8 mouse cellular contexts compared by ENCODE assay signal in the genomic region with DNA sequence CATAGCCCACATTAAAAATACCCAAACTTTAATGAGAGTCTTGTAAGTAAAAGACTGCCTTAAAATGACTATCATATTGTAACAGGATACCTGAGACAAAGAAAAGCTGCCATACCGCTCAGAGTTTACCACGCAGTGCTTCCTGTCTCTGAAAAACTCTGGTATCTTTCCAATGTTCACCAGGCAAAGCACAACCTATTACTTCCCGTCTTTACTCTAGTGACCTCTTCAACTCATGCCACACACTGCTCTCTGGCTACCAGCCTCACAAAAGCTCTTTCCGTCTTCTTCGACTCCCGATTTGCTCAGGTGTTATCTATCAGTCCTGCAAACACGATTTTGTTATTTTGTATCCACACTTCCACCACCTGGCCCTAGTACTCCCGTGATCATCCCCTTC. TPM values are rescaled to one million over a fixed set of nuclear protein-coding genes. Genes with fewer than 3 reads are reported as not detected.
A peak's percentile ranks its signal among the peaks of the same experiment; 100 is the strongest.
DNase-seq lines count a peak whose midpoint lies in the region; ATAC-seq and TF ChIP-seq lines count a peak whose summit lies in the region.
"Had no signal": no experiment of that assay in that cellular context is flagged by ENCODE, and none has a peak within 500 bp of the region (broad histone marks: within the 10 kb centered on the region; RNA-seq: fewer than 3 reads in every experiment).

No protein-coding gene starts in this region.

- peaks cover 19% of the 10 kb centered on the region for H3K79me2 ChIP-seq in liver, adult 2 months (ENCODE audit: control insufficient read depth, insufficient read depth, low read length)
- peaks cover 61% of the 10 kb centered on the region for H3K79me2 ChIP-seq in CH12.LX (replicated peaks; ENCODE audit: control insufficient read depth, extremely low read depth, insufficient read depth, poor library complexity, severe bottlenecking)

- H3K4me1 ChIP-seq in liver, adult 2 months (ENCODE audit: control insufficient read depth, insufficient read depth, low read length): peaks cover 24% of the 10 kb centered on the region
- H3K4me1 ChIP-seq in CH12.LX (ENCODE audit: control insufficient read depth in 1 of 2, insufficient read depth in 2 of 2): peaks cover 5 to 40% of the 10 kb centered on the region in 2 experiments
- H3K4me1 ChIP-seq in bone marrow, adult 2 months (ENCODE audit: control insufficient read depth, insufficient read depth, low read length): peaks cover 4% of the 10 kb centered on the region; the same call in 1 of the 2 replicates
- H3K4me1 ChIP-seq in liver, postnatal 0 days (ENCODE audit: insufficient read depth): peaks cover 34% of the 10 kb centered on the region
- H3K4me1 ChIP-seq in midbrain, embryonic 11.5 days (ENCODE audit: control insufficient read depth, insufficient read depth, low read length): peaks cover 7% of the 10 kb centered on the region; the same call in 1 of the 2 replicates
- H3K4me1 ChIP-seq in limb, embryonic 10.5 days: peaks cover 20% of the 10 kb centered on the region

- peak overlapping the region; percentile 71; the same call in 1 of the 2 replicates for H3K4me2 ChIP-seq in CH12.LX (ENCODE audit: insufficient read depth, low read depth, poor library complexity, severe bottlenecking)
- H3K4me2 ChIP-seq in liver, postnatal 0 days (ENCODE audit: low read depth, low read length): peak overlapping the region; percentile 47
- H3K4me2 ChIP-seq in midbrain, embryonic 11.5 days: no peak overlapping the region
- H3K4me2 ChIP-seq: intestine, embryonic 15.5 days had no signal

- 4% methylated on average over 8 of the region's 8 CpGs for WGBS in liver, adult 2 months
- WGBS in bone marrow, adult 2 months: 4% methylated on average over 8 of the region's 8 CpGs
- WGBS in liver, postnatal 0 days (ENCODE audit: insufficient replicate concordance): 7% methylated on average over 8 of the region's 8 CpGs
- 79% methylated on average over 8 of the region's 8 CpGs for WGBS in midbrain, embryonic 11.5 days
- 80% methylated on average over 8 of the region's 8 CpGs for WGBS in limb, embryonic 10.5 days

- TF ChIP-seq CTCF in liver, adult 2 months (IDR thresholded peaks at IDR 0.05; ENCODE audit: low read depth, low read length): no peak
- no peak for TF ChIP-seq CTCF in CH12.LX (conservative IDR thresholded peaks at IDR 0.05 in 1 of 2, IDR thresholded peaks at IDR 0.05 in 1 of 2; ENCODE audit: low read depth in 2 of 2, low read length in 2 of 2)
- no peak for TF ChIP-seq CTCF in bone marrow, adult 2 months (IDR thresholded peaks at IDR 0.05; ENCODE audit: control insufficient read depth, insufficient read depth, low read length)
- no peak for TF ChIP-seq CTCF in liver, postnatal 0 days (IDR thresholded peaks at IDR 0.05; ENCODE audit: low read depth)

- H3K27me3 ChIP-seq in liver, adult 2 months (ENCODE audit: control insufficient read depth, insufficient read depth, low read length): no peaks in the 10 kb centered on the region
- no peaks in the 10 kb centered on the region for H3K27me3 ChIP-seq in CH12.LX (replicated peaks)
- H3K27me3 ChIP-seq in liver, postnatal 0 days (ENCODE audit: insufficient read depth, low read length): no peaks in the 10 kb centered on the region
- H3K27me3 ChIP-seq in midbrain, embryonic 11.5 days (ENCODE audit: control insufficient read depth, insufficient read depth, low read length): no peaks in the 10 kb centered on the region
- no peaks in the 10 kb centered on the region for H3K27me3 ChIP-seq in limb, embryonic 10.5 days (ENCODE audit: low read depth, poor library complexity, severe bottlenecking)
- H3K27me3 ChIP-seq: intestine, embryonic 15.5 days had no signal

- dilution Hi-C loops in CH12.LX (cut with MboI; ENCODE audit: extremely low pct_ligation_motif_present, extremely low pct_unique_long_range_greater_than_20kb, low sequenced_read_pairs): no loop called here

- H3K27ac ChIP-seq in liver, adult 2 months (replicated peaks; ENCODE audit: insufficient read depth, low read depth, low read length): peak overlapping the region; percentile 34; the same call in 1 of the 2 replicates
- H3K27ac ChIP-seq in CH12.LX (ENCODE audit: insufficient read depth, low read depth): no peak overlapping the region
- no peak overlapping the region for H3K27ac ChIP-seq in bone marrow, adult 2 months (ENCODE audit: control insufficient read depth, insufficient read depth, low read depth, low read length, poor library complexity)
- H3K27ac ChIP-seq in liver, postnatal 0 days (ENCODE audit: low read depth): peak overlapping the region; percentile 2; the same call in 1 of the 2 replicates
- H3K27ac ChIP-seq in midbrain, embryonic 11.5 days (ENCODE audit: low read depth, low read length): no peak overlapping the region
- no peak overlapping the region for H3K27ac ChIP-seq in limb, embryonic 10.5 days
- H3K27ac ChIP-seq: intestine, embryonic 15.5 days had no signal

- H3K9ac ChIP-seq in liver, adult 2 months (ENCODE audit: low read depth, low read length): no peak overlapping the region
- peak overlapping the region; percentile 39 for H3K9ac ChIP-seq in CH12.LX (ENCODE audit: insufficient read depth, low read depth)
- no peak overlapping the region; the same call in 1 of the 2 replicates for H3K9ac ChIP-seq in liver, postnatal 0 days (replicated peaks)
- H3K9ac ChIP-seq in midbrain, embryonic 11.5 days (ENCODE audit: low read length): no peak overlapping the region
- H3K9ac ChIP-seq: intestine, embryonic 15.5 days had no signal

- no peaks in the 10 kb centered on the region for H3K36me3 ChIP-seq in liver, adult 2 months (ENCODE audit: control insufficient read depth, insufficient read depth, low read length)
- peaks cover 0 to 14% of the 10 kb centered on the region in 2 experiments for H3K36me3 ChIP-seq in CH12.LX (replicated peaks in 1 of 2; ENCODE audit: control insufficient read depth in 1 of 2, insufficient read depth in 1 of 2, low read length in 1 of 2)
- H3K36me3 ChIP-seq in liver, postnatal 0 days (replicated peaks; ENCODE audit: insufficient read depth, low read length): 0 out of 2 replicates have a peak, but pooled peaks cover 2% of the 10 kb centered on the region
- H3K36me3 ChIP-seq in midbrain, embryonic 11.5 days (ENCODE audit: control insufficient read depth, insufficient read depth, low read length): no peaks in the 10 kb centered on the region
- no peaks in the 10 kb centered on the region for H3K36me3 ChIP-seq in limb, embryonic 10.5 days
- H3K36me3 ChIP-seq: intestine, embryonic 15.5 days had no signal

- DNase-seq in liver, adult 2 months (ENCODE audit: extremely low read depth, low read depth, low spot score): peak; percentile 78
- DNase-seq in liver (no peak), CH12.LX (ENCODE audit: extremely low read depth) (no peak)
- DNase-seq in liver, postnatal 0 days: no peak
- DNase-seq in midbrain, embryonic 11.5 days (ENCODE audit: low spot score, missing footprints): no peak
- DNase-seq in limb, embryonic 10.5 days (ENCODE audit: low spot score): no peak

- no peak for TF ChIP-seq POLR2A in liver, adult 2 months (IDR thresholded peaks at IDR 0.05; ENCODE audit: extremely low read depth, insufficient read depth, low read length)
- no peak for TF ChIP-seq POLR2A in CH12.LX (IDR thresholded peaks at IDR 0.05; ENCODE audit: low read depth, low read length)
- TF ChIP-seq POLR2A in bone marrow, adult 2 months (IDR thresholded peaks at IDR 0.05; ENCODE audit: borderline replicate concordance, control insufficient read depth, low read depth, low read length): no peak

- no peak overlapping the region; the same call in 1 of the 2 replicates for H3K4me3 ChIP-seq in liver, adult 2 months (ENCODE audit: insufficient read depth, low read depth, low read length)
- peak overlapping the region in 2 of 3 experiments; percentile 21 to 39 for H3K4me3 ChIP-seq in CH12.LX (replicated peaks in 1 of 3; ENCODE audit: low read depth in 2 of 3, low read length in 2 of 3, poor library complexity in 1 of 3)
- H3K4me3 ChIP-seq in bone marrow, adult 2 months (replicated peaks; ENCODE audit: control insufficient read depth, low read depth, low read length): peak overlapping the region; percentile 24
- peak overlapping the region; percentile 0; the same call in 1 of the 2 replicates for H3K4me3 ChIP-seq in liver, postnatal 0 days (ENCODE audit: low read depth, low read length)
- H3K4me3 ChIP-seq in midbrain, embryonic 11.5 days (ENCODE audit: low read depth, low read length): no peak overlapping the region
- H3K4me3 ChIP-seq in limb, embryonic 10.5 days: no peak overlapping the region
- H3K4me3 ChIP-seq: intestine, embryonic 15.5 days had no signal

- TF ChIP-seq EP300 in CH12.LX (IDR thresholded peaks at IDR 0.05; ENCODE audit: low read length): no peak
- no peak for TF ChIP-seq EP300 in liver, postnatal 0 days (IDR thresholded peaks at IDR 0.05; ENCODE audit: low read depth)

- in situ Hi-C loops in CH12.LX (cut with MboI; ENCODE audit: low pct_ligation_motif_present, low pct_unique_long_range_greater_than_20kb, low sequenced_read_pairs): no loop called here

- ATAC-seq in liver, postnatal 0 days: no peak
- no peak for ATAC-seq in midbrain, embryonic 11.5 days (ENCODE audit: low FRiP score)
- ATAC-seq: intestine, embryonic 15.5 days had no signal

- TF ChIP-seq RAD21 in CH12.LX (IDR thresholded peaks at IDR 0.05; ENCODE audit: low read depth, low read length): no peak

- no peaks in the 10 kb centered on the region for H3K9me3 ChIP-seq in CH12.LX (replicated peaks; ENCODE audit: low read length)
- no peaks in the 10 kb centered on the region for H3K9me3 ChIP-seq in liver, postnatal 0 days (ENCODE audit: low read length)
- no peaks in the 10 kb centered on the region for H3K9me3 ChIP-seq in midbrain, embryonic 11.5 days (ENCODE audit: control insufficient read depth, low read length)
- no peaks in the 10 kb centered on the region for H3K9me3 ChIP-seq in limb, embryonic 10.5 days (replicated peaks)
- H3K9me3 ChIP-seq: intestine, embryonic 15.5 days had no signal

TF ChIP-seq in CH12.LX, 34 proteins besides CTCF, POLR2A, EP300 and RAD21 (continues in another document):
- TF ChIP-seq RCOR1 (conservative IDR thresholded peaks at IDR 0.05; ENCODE audit: low read depth, low read length) (no peak), MXI1 (IDR thresholded peaks at IDR 0.05; ENCODE audit: low read depth, low read length) (no peak), BHLHE40 (IDR thresholded peaks at IDR 0.05; ENCODE audit: low read depth, low read length) (no peak), HCFC1 (IDR thresholded peaks at IDR 0.05; ENCODE audit: low read depth, low read length) (no peak), GABPA (IDR thresholded peaks at IDR 0.05; ENCODE audit: insufficient replicate concordance, low read depth, low read length) (no peak)

RNA-seq across cellular contexts. Expression of a gene that starts 7.4 kb away (rescaled TPM):
- total RNA-seq in liver, adult 2 months (2014; rRNA removed): 49.3 and 61.1 TPM in 2 replicates
- polyA plus RNA-seq in liver, adult 2 months (2012; rRNA removed): 10.2 and 12.7 TPM in 2 replicates
- total RNA-seq in CH12.LX (2012; rRNA removed) (32.6 and 38.9 TPM in 2 replicates), CH12.LX (2014; rRNA removed) (72.4 and 86.0 TPM in 2 replicates)
- polyA plus RNA-seq in CH12.LX (2012; ENCODE audit: insufficient read length, low read depth): 42.3 and 55.2 TPM in 2 replicates
- polyA plus RNA-seq in bone marrow, adult 2 months (2011; ENCODE audit: insufficient read depth, insufficient read length, low replicate concordance, missing spikeins): 23.3 and 28.0 TPM in 2 replicates
- 77.0 and 77.5 TPM in 2 replicates for polyA plus RNA-seq in liver, postnatal 0 days (2015; fragmentation: Nextera tagmentation; extraction: Ambion mirVana)
- polyA plus RNA-seq in midbrain, embryonic 11.5 days (2014; fragmentation: Nextera tagmentation; extraction: Ambion mirVana): 101 and 105 TPM in 2 replicates
- 97.4 and 109 TPM in 2 replicates for polyA plus RNA-seq in limb, embryonic 10.5 days (2016; fragmentation: Nextera tagmentation; extraction: Ambion mirVana)

Comparison
In these comparisons a context has a peak if more than half of its experiments do, and no peak if none do; other contexts are left out.
1. H3K4me3 ChIP-seq: peak in CH12.LX (2 of 3), bone marrow, adult 2 months (single experiment) and liver, postnatal 0 days (single experiment); none in liver, adult 2 months (single experiment), midbrain, embryonic 11.5 days (single experiment) and limb, embryonic 10.5 days (single experiment).
2. H3K27ac ChIP-seq: peak in liver, adult 2 months (single experiment) and liver, postnatal 0 days (single experiment); none in CH12.LX (single experiment), bone marrow, adult 2 months (single experiment), midbrain, embryonic 11.5 days (single experiment) and limb, embryonic 10.5 days (single experiment).